Mouse (Mus musculus) embryonic fibroblast, embryonic 13.5 days (primary cell): ENCODE data around the gene Gm45261.

Experiments
- CTCF ChIP-seq: IDR thresholded peaks from 2 replicates; pipeline ENCODE4 v1.5.1; 2011; ENCODE audit warnings: mild to moderate bottlenecking, control low read depth, low read length, moderate library complexity, borderline replicate concordance; ENCODE audit not compliant: insufficient read depth
- POLR2A ChIP-seq: IDR thresholded peaks from 2 replicates; pipeline ENCODE4 v1.6.1; 2011; ENCODE audit warnings: low read depth, mild to moderate bottlenecking, control low read depth, low read length, moderate library complexity

GRCm38 (mm10) chr1:80459477-80459876 is 1.8 kb downstream of the Gm45261 start:
- TF ChIP-seq POLR2A (no peak), CTCF (no peak)
